Mouse (Mus musculus) neutrophil, adult 5-6 weeks (primary cell): Measurements from ENCODE around the gene Pcbd1. TPM values are rescaled to one million over a fixed set of nuclear protein-coding genes. Genes with fewer than 3 reads are reported as not detected.
A peak's percentile ranks its signal among the peaks of the same experiment; 100 is the strongest.

Source experiments
- ATAC-seq: fragments of 151-379, 151-347 bp; 2 replicates; pipeline ENCODE4 v1.8.0; 2017; ENCODE audit warnings: mild to moderate bottlenecking, moderate TSS enrichment; ENCODE audit not compliant: insufficient number of reproducible peaks, poor library complexity, low FRiP score, severe bottlenecking; ENCODE audit errors: extremely low read depth
- total RNA-seq: library from RNA; stranded (forward); fragments of 200-1000 nt; gene quantifications from 2 replicates; pipeline ENCODE4 v1.2.3, GENCODE M21; 2017

The Pcbd1 gene
- total RNA-seq = not detected in 2 replicates

- no peak for ATAC-seq
These were observed at the start of gene Pcbd1 for GRCm38 (mm10) chr10:61089170-61090142. TSS of gene Pcbd1 (plus strand) at chr10:61089331.

- ATAC-seq = no peak
These were observed 49.5 kb upstream of the Pcbd1 start for GRCm38 (mm10) chr10:61039657-61040056.

- ATAC-seq = no peak
These were observed 44.0 kb upstream of the Pcbd1 start for GRCm38 (mm10) chr10:61045081-61045480.

GRCm38 (mm10) chr10:61051993-61052613 is 37.0 kb upstream of the Pcbd1 start:
- no peak for ATAC-seq

GRCm38 (mm10) chr10:61056661-61057060 is 32.5 kb upstream of the Pcbd1 start:
- no peak for ATAC-seq

GRCm38 (mm10) chr10:61059101-61059500 is 30.0 kb upstream of the Pcbd1 start:
- no peak for ATAC-seq

GRCm38 (mm10) chr10:61059543-61060110 is 29.5 kb upstream of the Pcbd1 start:
- ATAC-seq = no peak

- ATAC-seq = no peak
These were observed 25.8 kb upstream of the Pcbd1 start for GRCm38 (mm10) chr10:61063271-61063864.

GRCm38 (mm10) chr10:61064635-61065034 is 24.5 kb upstream of the Pcbd1 start:
- no peak for ATAC-seq

GRCm38 (mm10) chr10:61065287-61066005 is 23.7 kb upstream of the Pcbd1 start:
- ATAC-seq = no peak

GRCm38 (mm10) chr10:61068436-61069192 is 20.5 kb upstream of the Pcbd1 start:
- ATAC-seq = peak; percentile 36; the same call in 1 of the 2 replicates

- no peak for ATAC-seq
These were observed 19.9 kb upstream of the Pcbd1 start for GRCm38 (mm10) chr10:61069248-61069647.

- ATAC-seq = no peak
These were observed 16.8 kb upstream of the Pcbd1 start for GRCm38 (mm10) chr10:61072324-61072723.

GRCm38 (mm10) chr10:61074643-61075042 is 14.5 kb upstream of the Pcbd1 start:
- no peak for ATAC-seq

- ATAC-seq = no peak
These were observed 13.5 kb upstream of the Pcbd1 start for GRCm38 (mm10) chr10:61075607-61076006.

GRCm38 (mm10) chr10:61080227-61080930 is 8.8 kb upstream of the Pcbd1 start:
- no peak for ATAC-seq

- no peak for ATAC-seq
These were observed 8.2 kb upstream of the Pcbd1 start for GRCm38 (mm10) chr10:61080931-61081255.

- no peak for ATAC-seq
These were observed 3.8 kb upstream of the Pcbd1 start for GRCm38 (mm10) chr10:61085364-61085763.
